Mouse (Mus musculus): ENCODE results near the gene Rims3.

The Rims3 gene

DNA sequence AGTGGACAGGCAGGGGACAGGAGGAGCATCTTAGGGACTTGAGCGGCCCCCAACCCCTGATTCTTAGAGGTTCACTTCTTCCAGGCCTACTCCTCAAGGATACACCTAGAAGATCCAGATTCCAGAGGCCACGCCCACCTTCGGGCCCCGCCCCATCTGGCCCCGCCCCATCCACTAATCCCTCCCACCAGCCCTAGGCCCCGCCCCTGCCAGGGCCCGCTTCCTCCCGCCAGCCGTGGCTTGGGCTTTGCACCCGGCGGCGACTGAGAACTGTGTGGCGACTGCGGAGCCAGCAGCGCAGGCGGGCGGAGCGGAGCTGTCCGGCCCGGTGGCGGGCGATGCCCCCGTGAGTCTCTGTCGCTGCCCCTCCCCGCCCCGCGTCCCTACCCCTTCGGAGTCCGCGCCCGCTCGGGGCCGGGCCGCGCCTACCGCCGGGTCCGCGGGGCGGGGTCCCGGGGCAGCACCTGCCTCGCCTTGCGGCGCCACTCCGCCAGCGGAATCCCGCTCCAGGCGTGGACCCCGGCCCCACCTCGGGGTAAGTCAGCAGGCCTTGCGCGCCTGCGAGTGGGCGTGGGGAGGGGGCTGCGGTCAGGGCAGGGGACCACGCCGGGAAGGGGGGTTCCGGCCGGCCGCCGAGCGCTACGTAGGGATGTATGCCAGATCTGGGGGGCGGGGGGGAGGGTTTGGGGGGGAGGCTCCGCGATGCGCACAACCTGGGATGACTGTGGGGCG is at the start of gene Rims3:
Gene Rims3, plus strand, starts transcription at position 229 of the 732 bp plus-strand sequence.
- DNase-seq (ENCODE audit: low spot score in 2 of 2) = peak; percentile 41 to 74

GRCm38 (mm10) chr4:120805816-120806215 is 48.8 kb upstream of the Rims3 start:
- DNase-seq (ENCODE audit: low spot score in 2 of 2) = no peak

GRCm38 (mm10) chr4:120813762-120814161 is 40.9 kb upstream of the Rims3 start:
- no peak for DNase-seq (ENCODE audit: low spot score in 2 of 2)

- no peak for DNase-seq (ENCODE audit: low spot score in 2 of 2)
These were observed 40.4 kb upstream of the Rims3 start for GRCm38 (mm10) chr4:120814171-120814570.

DNA sequence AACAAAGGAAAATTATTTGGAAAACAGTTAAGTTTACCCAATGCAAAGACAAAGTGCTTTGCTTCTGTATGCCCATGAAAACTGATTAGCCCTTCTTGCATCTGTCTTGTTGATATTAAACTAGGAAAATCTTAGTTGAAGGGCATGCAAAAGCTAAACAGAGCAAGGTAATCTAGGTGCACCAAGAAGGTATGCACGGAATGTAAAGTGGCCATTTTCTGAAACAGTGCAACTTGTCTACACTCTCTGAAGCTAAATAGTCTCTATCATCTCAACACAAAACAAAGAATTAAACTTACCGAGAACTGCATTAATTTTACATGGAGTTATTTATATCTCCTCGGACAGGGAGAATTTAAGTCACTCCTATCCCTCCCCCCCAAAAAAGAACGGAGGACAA is 39.5 kb upstream of the Rims3 start:
- no peak for DNase-seq (ENCODE audit: low spot score in 2 of 2)

DNA sequence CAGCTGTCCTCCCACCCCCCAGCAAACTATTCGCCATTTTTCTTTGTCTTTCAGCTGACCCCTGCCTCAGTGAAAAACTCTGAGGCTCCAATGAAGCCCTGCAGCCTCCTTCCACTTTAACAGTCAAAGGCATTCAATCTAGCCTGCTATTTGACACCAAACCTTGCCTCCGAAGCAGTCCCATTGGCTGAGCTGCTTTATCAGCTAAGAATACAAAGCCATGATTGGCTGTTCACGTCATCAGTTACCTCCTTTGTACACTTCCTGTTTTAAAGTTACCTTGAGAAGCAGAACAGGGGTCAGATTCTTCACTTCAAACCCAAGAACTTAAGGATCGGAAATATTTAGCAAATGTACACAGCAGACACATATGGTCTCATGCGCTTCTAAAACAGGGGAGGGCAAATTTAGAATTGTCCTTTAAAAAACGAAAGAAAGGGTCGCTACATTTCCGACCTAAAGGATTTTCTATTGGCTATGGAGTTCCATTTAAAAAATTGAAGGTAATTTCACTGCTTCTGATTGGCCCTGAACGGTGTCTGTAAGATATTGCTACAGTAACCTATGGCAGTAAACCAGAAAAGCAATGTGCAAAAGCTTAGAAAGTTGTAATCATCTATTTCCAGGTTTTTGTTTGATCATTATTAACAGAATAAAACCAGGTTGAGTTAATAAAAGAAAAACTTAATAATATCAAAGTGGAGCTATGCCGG is 38.8 kb upstream of the Rims3 start:
- DNase-seq (ENCODE audit: low spot score in 2 of 2) = peak in 1 of 2 experiments; percentile 57

DNA sequence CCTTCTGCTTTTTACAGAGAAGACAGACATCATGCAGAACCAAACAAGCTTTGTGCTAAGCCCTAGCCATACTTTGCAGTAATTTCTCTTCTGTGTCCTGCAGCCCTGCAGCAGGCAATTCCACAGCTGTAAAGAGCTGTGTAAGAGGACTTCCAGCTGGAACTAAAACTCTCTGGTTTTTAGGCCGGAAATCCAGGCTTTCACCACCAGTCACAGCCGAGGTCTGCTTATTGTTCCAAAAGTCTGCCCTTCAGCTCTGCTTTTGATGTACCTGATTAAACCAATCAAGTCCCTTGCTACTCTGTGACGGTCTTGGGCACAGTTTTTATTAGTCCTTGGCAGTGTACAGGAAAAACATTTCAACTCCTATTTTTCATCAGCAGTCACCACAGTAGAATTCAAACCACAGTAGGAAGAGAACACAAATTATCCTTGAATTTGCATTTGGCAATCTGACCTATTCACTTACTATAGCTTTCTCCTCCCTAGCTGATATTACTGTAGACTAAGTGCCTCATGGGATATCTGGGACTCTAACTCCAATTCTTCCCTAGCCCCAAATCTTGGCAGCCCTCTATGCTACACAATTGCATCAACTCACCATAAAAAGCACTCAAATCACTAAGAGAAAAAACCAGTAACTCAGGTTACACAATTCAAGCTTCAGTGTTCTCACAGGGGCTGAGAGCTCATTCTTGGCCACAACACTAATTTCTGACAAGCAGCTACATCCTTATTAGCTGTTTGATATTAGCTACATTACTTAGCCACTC is 37.4 kb upstream of the Rims3 start:
- DNase-seq (ENCODE audit: low spot score in 2 of 2) = no peak

GRCm38 (mm10) chr4:120817951-120818350 is 36.7 kb upstream of the Rims3 start:
- DNase-seq (ENCODE audit: low spot score in 2 of 2) = no peak

- DNase-seq (ENCODE audit: low spot score in 2 of 2) = no peak
These were observed 35.3 kb upstream of the Rims3 start for GRCm38 (mm10) chr4:120819296-120819695.

DNA sequence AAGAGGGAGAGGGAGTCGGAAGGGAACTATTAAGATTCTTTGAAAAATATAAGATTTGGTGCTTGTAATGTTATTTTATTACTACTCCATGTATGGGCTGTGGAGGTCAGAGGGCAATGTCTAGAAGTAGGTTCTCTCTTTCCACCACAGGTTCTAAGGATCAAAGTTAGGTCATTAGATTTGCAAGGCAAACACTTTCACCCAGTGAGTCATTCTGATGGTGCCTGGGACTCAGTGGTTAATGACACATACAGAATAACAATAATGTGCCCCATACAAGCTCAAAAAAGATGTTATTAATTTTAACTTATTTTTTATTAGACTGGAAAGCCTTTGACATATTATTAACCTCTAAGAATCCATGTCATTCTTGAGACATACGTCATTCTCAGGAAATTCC is 34.7 kb upstream of the Rims3 start:
- no peak for DNase-seq (ENCODE audit: low spot score in 2 of 2)

GRCm38 (mm10) chr4:120822191-120822911 is 32.3 kb upstream of the Rims3 start:
- DNase-seq (ENCODE audit: low spot score in 2 of 2) = no peak

DNA sequence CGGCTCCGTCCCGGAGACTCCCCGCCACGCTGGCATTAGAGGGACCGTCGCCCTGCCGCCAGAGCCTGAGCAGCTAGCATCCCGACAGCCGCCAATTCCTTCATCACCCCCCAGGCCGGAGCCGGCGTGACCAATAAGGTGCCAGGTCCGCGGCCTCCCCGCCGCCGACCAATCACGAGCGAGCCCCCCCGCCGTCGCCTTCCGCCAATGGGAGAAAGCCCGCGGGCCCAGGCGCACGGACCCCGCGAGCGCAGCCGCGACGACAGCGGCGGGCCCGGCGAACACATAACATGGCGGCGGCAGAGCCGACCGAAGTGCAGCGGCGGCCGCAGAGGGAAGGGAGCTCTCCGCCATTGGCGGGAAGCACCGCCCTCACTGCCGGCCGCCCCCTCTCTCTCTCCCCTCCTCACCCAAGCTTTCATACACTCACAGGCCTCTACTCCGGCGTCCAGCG is 29.5 kb upstream of the Rims3 start:
- peak; percentile 95 to 98 for DNase-seq (ENCODE audit: low spot score in 2 of 2)

DNA sequence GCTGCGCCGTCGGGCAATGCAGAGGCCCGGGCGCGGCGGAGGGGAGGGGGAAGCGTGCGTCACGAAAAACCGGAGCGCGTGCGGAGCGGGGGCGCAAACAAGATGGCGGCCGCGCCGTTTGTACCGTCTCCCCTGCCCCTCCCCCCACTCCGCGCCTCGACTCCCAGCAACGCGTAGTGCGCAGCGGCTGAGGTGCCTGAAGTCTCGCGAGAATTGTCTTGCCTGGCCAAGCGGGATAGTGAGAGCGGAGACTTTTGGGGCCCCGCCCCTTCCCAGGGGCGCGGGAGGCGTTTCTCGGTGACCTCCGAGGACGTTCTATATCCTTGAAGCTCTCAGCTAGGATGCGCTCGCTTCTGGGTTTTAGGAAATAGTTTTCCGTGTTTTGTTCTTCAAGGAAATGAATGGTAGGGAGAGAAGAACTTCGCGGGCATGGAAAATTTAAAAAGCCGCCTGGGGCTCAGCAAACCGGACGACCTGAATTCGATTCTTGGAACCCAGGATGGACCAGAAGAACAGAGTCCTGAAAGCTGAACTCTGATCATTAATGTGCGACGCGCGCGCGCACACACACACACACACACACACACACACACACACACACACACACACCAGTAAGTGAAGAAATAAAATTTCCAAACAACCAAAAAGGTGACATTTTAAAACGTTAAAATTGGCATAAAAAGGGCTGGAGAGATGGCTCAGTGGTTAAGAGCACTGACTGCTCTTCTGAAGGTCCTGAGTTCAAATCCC is 28.9 kb upstream of the Rims3 start:
- DNase-seq (ENCODE audit: low spot score in 2 of 2) = peak; percentile 96 to 98

- no peak for DNase-seq (ENCODE audit: low spot score in 2 of 2)
These were observed 28.2 kb upstream of the Rims3 start for GRCm38 (mm10) chr4:120826418-120826817.

DNA sequence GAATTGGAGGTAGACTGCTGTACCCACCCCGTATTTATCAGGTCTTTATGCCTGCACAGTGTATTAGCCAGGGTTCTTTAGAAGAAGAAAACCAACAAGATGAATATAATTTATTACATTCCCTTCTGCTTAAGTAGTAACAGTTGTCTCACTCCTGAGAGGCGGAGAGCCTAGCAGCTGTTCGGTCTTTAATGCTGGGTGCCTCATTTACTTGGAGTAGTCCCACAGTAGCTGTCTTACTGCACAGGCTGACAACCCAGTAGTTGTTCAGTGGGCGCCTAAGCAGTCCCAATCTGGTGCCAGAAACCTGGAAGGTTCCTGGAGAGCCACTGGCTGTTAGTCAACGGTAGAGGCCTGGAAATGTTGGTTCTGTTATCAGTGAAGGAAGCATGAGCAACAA is 23.8 kb upstream of the Rims3 start:
- DNase-seq (ENCODE audit: low spot score in 2 of 2) = no peak

- no peak for DNase-seq (ENCODE audit: low spot score in 2 of 2)
These were observed 23.1 kb upstream of the Rims3 start, which contains the start of gene Nfyc for GRCm38 (mm10) chr4:120831472-120831871. Gene Nfyc (minus strand): TSS chr4:120831572.

DNA sequence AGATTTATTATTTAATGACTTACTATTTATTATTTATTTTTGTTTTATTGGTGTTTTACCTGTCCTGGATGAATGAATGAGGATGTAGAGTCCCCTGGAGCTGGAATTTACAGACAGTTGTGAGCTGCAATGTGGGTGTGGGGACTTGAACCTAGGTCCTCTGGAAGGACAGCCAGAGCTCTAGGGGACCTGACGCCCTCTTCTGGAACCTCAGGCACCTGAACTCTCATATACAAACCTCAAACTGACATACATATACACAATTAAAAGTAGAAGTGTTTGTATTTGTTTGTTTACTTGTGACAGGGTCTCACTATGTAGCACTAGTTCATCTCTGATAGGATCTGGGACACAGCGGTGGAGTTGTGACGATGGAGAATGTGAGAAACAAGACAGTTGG is 13.3 kb upstream of the Rims3 start:
- DNase-seq (ENCODE audit: low spot score in 2 of 2) = no peak

- no peak for DNase-seq (ENCODE audit: low spot score in 2 of 2)
These were observed 10.1 kb upstream of the Rims3 start for GRCm38 (mm10) chr4:120844423-120845082.

- DNase-seq (ENCODE audit: low spot score in 2 of 2) = no peak
These were observed 9.5 kb upstream of the Rims3 start for GRCm38 (mm10) chr4:120845098-120845497.

- no peak for DNase-seq (ENCODE audit: low spot score in 2 of 2)
These were observed 5.7 kb upstream of the Rims3 start for GRCm38 (mm10) chr4:120848909-120849308.
